Mouse (Mus musculus): Measurements from ENCODE around the gene Npy.

DNA sequence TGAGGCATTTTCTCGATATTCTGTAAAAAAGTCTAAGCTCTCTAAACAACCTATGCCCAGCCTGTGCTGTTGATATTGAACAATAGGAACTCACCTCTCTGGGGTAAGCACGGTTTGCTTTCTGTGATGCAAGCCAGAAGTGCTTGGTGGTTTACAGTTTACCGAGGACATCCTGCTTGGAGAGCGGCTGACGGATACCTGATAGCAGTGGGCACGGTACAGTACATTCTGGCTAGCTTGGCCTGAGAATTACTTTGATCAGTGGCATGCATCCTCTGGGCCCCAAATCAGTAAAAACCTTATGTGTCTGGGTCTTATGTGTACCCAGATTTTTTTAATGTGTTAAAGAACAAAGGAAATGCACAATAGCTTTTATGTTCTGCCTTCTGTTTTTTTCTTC, 45.1 kb downstream of the Npy start:
- TF ChIP-seq CTCF (IDR thresholded peaks at IDR 0.05; ENCODE audit: extremely low read depth, insufficient read depth, insufficient read length, insufficient replicate concordance) (no peak), POLR2A (IDR thresholded peaks at IDR 0.05; ENCODE audit: low read depth, low read length) (no peak)

Measured in spleen, adult 2 months (tissue).